Mouse (Mus musculus) retina, embryonic 14.5 days (tissue): ENCODE results near the gene Cat.
A peak's percentile ranks its signal among the peaks of the same experiment; 100 is the strongest.

Experiments
- DNase-seq: peaks from one replicate; pipeline ENCODE4 v3.0.0-alpha.2; 2015; ENCODE audit warnings: low spot score

Cat gene

DNA sequence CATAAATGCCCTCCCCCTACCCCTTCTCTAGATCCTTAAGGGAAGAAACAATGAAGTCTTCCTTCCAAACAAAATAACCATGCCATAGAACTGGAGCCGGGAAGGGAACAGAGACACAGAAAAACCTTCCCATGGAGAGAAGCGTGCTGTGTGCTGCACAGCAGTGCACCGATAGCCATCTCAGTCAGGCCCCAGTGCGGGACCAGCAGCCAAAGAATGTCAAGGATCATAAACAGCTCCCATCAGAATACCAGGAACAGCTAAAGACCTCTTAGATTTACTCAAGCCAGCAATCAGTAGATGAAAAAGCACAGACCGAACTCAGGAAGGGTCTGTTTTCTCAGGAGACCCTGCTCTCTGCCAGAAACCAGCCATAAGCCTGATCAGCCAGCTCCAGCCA, 48.4 kb downstream of the Cat start:
- no peak for DNase-seq

DNA sequence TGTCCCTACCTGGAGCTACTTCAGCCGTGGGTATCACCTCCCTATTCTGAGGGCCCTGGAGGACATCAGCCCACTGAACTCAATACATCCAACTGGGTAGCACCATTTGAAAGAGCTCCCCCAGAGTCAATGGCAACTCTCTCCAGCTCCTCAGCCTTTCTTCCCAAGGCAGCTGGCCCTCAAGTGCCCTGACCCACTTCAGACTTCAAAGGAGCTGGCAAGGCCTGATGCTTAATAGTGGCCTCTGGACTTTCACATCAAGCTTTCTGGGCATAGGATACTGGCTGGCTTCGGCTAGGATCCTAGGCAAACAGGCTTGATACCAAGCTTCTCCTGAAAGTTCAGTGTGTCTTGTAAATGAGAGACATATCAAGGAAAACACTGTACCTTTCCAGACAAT, 49.9 kb downstream of the Cat start:
- no peak for DNase-seq

DNA sequence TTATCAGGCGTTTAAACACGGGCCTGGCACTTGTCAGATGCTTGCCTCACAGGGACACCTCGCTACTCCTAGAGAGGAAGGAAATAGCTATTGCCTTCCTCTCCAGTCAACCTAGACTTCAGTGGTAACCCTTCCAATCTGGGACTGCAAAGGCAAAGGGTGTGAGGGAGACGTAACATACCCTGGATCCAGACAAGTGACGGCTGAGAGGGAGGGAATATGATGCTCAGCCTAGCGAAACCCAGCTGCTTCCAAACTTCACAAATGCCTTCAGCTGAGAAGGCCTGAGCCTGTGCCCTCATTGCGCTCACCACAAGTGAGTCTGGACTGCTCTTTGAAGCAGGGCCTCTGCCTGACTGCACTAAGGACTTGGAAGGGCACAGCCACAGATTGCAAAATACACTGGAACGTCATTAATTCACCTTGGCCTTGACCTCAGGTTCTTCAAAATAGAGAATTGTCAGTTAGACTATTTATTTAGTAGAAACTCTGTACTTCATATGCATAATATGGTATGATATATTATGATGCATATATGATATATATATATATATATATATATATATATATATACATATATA, 52.2 kb downstream of the Cat start:
- DNase-seq: no peak

GRCm38 (mm10) chr2:103430712-103431111, 54.2 kb downstream of the Cat start:
- no peak for DNase-seq

- DNase-seq: no peak
These were observed 56.6 kb downstream of the Cat start for GRCm38 (mm10) chr2:103428356-103428755.

- DNase-seq: no peak
These were observed 59.4 kb downstream of the Cat start for GRCm38 (mm10) chr2:103425456-103426063.

GRCm38 (mm10) chr2:103424349-103425026, 60.5 kb downstream of the Cat start:
- DNase-seq: peak; percentile 82

DNA sequence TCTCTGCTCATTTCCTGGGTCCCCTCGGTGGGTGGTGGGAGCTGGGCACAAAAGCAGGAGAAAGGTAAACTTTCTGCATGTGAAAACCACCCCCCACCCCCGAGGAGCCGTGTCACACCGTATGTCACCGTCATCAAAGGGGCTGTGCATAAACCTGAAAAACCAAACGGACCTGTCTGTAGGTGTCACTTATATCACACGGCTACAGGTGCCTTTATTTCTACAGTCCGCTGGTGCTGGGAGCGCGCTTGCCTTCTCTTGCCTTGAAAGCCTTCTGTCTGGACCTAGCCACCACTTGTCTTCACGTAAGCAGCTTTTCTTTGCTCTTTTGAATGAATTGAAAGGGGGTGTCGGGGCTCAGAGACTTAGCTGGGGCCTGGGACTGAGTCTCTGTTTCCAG, 61.1 kb downstream of the Cat start:
- no peak for DNase-seq

GRCm38 (mm10) chr2:103420650-103421507, 64.1 kb downstream of the Cat start:
- DNase-seq: no peak

GRCm38 (mm10) chr2:103415774-103416173, 69.2 kb downstream of the Cat start:
- DNase-seq: no peak

GRCm38 (mm10) chr2:103413381-103413780, 71.6 kb downstream of the Cat start:
- no peak for DNase-seq

GRCm38 (mm10) chr2:103411816-103412215, 73.1 kb downstream of the Cat start:
- no peak for DNase-seq

- DNase-seq: no peak
These were observed 73.6 kb downstream of the Cat start, which contains the start of gene Elf5 for GRCm38 (mm10) chr2:103411348-103411747. Gene Elf5, plus strand, starts transcription at chr2:103411688.

DNA sequence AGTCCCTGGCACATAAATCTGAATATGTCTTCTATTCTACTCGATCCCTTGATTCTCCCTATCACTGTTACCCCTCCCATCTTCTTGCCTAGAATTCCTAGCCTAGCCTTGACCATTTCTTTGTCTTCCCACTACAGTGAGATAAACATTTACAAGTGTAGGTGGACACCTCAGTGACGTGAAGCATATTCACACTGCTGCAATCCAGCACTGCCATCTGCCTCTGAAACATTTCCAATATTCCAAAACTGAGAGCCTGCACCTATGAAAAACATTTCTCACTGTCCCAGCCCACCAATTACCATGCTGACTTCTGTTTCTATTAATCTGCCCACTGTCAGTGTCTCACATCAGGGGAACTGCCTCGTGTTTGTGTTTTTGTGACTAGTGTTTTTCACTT, 78.7 kb downstream of the Cat start:
- DNase-seq: no peak
